Mouse (Mus musculus) left cerebral cortex, postnatal 36 days (tissue): ENCODE measurements around the gene Tmem189. TPM values are rescaled to one million over a fixed set of nuclear protein-coding genes. Genes with fewer than 3 reads are reported as not detected.

Experiments used
- DNase-seq, 2 experiments: peaks; one replicate each; pipeline ENCODE4 v3.0.0; 2021 to 2022; ENCODE audit warnings: low spot score in 2 of 2, mixed read lengths in 1 of 2
- intact Hi-C: fragments of 180-260 bp; cut with DNase I; formaldehyde crosslinking; loops from one replicate; pipeline ENCODE4 v1.15.1; 2025
- total RNA-seq, 2 experiments: library from RNA; stranded (reverse); gene quantifications; 2 replicates each; pipeline ENCODE4 v1.2.3; 2021

Tmem189 gene
- total RNA-seq: 10 to 100 TPM; 45.2 to 48.3 TPM

- DNase-seq: peak; percentile 57 to 66
- intact Hi-C loops: loop anchor here (5.0 to 10.0 kb wide), 3 partner anchors 93 to 385 kb away; no protein-coding TSS in a partner anchor
Measured at GRCm38 (mm10) chr2:167689501-167690218, at the start of gene Tmem189. Gene Tmem189, minus strand, starts transcription at chr2:167689822.

- intact Hi-C loops: no loop called here
Measured at GRCm38 (mm10) chr2:167739030-167739429, 49.4 kb upstream of the Tmem189 start.

GRCm38 (mm10) chr2:167734861-167735260 lies 45.2 kb upstream of the Tmem189 start:
- intact Hi-C loops: no loop called here
- no peak for DNase-seq

More at GRCm38 (mm10) chr2:167739030-167739429, 49.4 kb upstream of the Tmem189 start:
- no peak for DNase-seq

GRCm38 (mm10) chr2:167731149-167731548 lies 41.5 kb upstream of the Tmem189 start:
- DNase-seq: no peak
- intact Hi-C loops: no loop called here

GRCm38 (mm10) chr2:167730036-167730435 lies 40.4 kb upstream of the Tmem189 start:
- no peak for DNase-seq
- intact Hi-C loops: no loop called here

GRCm38 (mm10) chr2:167727161-167727560 lies 37.5 kb upstream of the Tmem189 start:
- DNase-seq: peak; percentile 28 to 35
- intact Hi-C loops: no loop called here

- no peak for DNase-seq
- intact Hi-C loops: no loop called here
Measured at GRCm38 (mm10) chr2:167725879-167726278, 36.3 kb upstream of the Tmem189 start.

GRCm38 (mm10) chr2:167723589-167724206 lies 34.1 kb upstream of the Tmem189 start:
- intact Hi-C loops: no loop called here
- DNase-seq: no peak

- intact Hi-C loops: no loop called here
- DNase-seq: no peak
Measured at GRCm38 (mm10) chr2:167722538-167722937, 32.9 kb upstream of the Tmem189 start.

GRCm38 (mm10) chr2:167721159-167721882 lies 31.7 kb upstream of the Tmem189 start:
- DNase-seq: no peak
- intact Hi-C loops: no loop called here

GRCm38 (mm10) chr2:167719520-167719919 lies 29.9 kb upstream of the Tmem189 start:
- intact Hi-C loops: no loop called here
- no peak for DNase-seq

GRCm38 (mm10) chr2:167717208-167717607 lies 27.6 kb upstream of the Tmem189 start:
- intact Hi-C loops: no loop called here

GRCm38 (mm10) chr2:167715008-167715407 lies 25.4 kb upstream of the Tmem189 start:
- peak in 1 of 2 experiments; percentile 38 for DNase-seq

More at GRCm38 (mm10) chr2:167717208-167717607, 27.6 kb upstream of the Tmem189 start:
- no peak for DNase-seq

GRCm38 (mm10) chr2:167714298-167714697 lies 24.7 kb upstream of the Tmem189 start:
- intact Hi-C loops: no loop called here
- DNase-seq: no peak

More at GRCm38 (mm10) chr2:167715008-167715407, 25.4 kb upstream of the Tmem189 start:
- intact Hi-C loops: no loop called here

GRCm38 (mm10) chr2:167712872-167713821 lies 23.5 kb upstream of the Tmem189 start:
- intact Hi-C loops: no loop called here
- no peak for DNase-seq

GRCm38 (mm10) chr2:167710574-167710973 lies 21.0 kb upstream of the Tmem189 start:
- DNase-seq: no peak
- intact Hi-C loops: no loop called here

GRCm38 (mm10) chr2:167709969-167710368 lies 20.3 kb upstream of the Tmem189 start:
- intact Hi-C loops: no loop called here
- DNase-seq: no peak

- DNase-seq: no peak
- intact Hi-C loops: no loop called here
Measured at GRCm38 (mm10) chr2:167708373-167708772, 18.8 kb upstream of the Tmem189 start.
